Mouse (Mus musculus): ENCODE measurements at regions not wholly inside any gene's neighbourhood (a gene's known extent, or its start where the extent isn't known, plus 50 kb on each side); places are given as distances from the start of the nearest gene placed in this dataset.

- DNase-seq, result no peak
Measured at GRCm38 (mm10) chr8:35240884-35241283, 524.7 kb upstream of the Gm19410 start.

- DNase-seq, result no peak
Measured at GRCm38 (mm10) chr8:35243555-35243954, 522.0 kb upstream of the Gm19410 start.

GRCm38 (mm10) chr8:35249747-35250375 is 515.7 kb upstream of the Gm19410 start:
- no peak for DNase-seq

- no peak for DNase-seq
Measured at GRCm38 (mm10) chr8:35250641-35251040, 514.9 kb upstream of the Gm19410 start.

- DNase-seq, result no peak
Measured at GRCm38 (mm10) chr8:35253946-35254345, 511.6 kb upstream of the Gm19410 start.

GRCm38 (mm10) chr8:35255327-35255726 is 510.3 kb upstream of the Gm19410 start:
- no peak for DNase-seq

GRCm38 (mm10) chr8:35256958-35257357 is 508.6 kb upstream of the Gm19410 start:
- no peak for DNase-seq

- no peak for DNase-seq
Measured at GRCm38 (mm10) chr8:35268221-35268620, 497.4 kb upstream of the Gm19410 start.

- no peak for DNase-seq
Measured at GRCm38 (mm10) chr8:35268986-35269385, 496.6 kb upstream of the Gm19410 start.

- DNase-seq, result no peak
Measured at GRCm38 (mm10) chr8:35275972-35276371, 489.6 kb upstream of the Gm19410 start.

- DNase-seq, result no peak
Measured at GRCm38 (mm10) chr8:35276460-35276859, 489.1 kb upstream of the Gm19410 start.

- DNase-seq, result no peak
Measured at GRCm38 (mm10) chr8:35278946-35279345, 486.6 kb upstream of the Gm19410 start.

GRCm38 (mm10) chr8:35280741-35281140 is 484.8 kb upstream of the Gm19410 start:
- DNase-seq, result no peak

GRCm38 (mm10) chr8:35283366-35283765 is 482.2 kb upstream of the Gm19410 start:
- no peak for DNase-seq

GRCm38 (mm10) chr8:35289018-35289417 is 476.6 kb upstream of the Gm19410 start:
- DNase-seq, result no peak

GRCm38 (mm10) chr8:35289967-35290366 is 475.6 kb upstream of the Gm19410 start:
- no peak for DNase-seq

- no peak for DNase-seq
Measured at GRCm38 (mm10) chr8:35293437-35294126, 472.0 kb upstream of the Gm19410 start.

- DNase-seq, result no peak
Measured at GRCm38 (mm10) chr8:35296936-35297335, 468.7 kb upstream of the Gm19410 start.

GRCm38 (mm10) chr8:35299088-35299487 is 466.5 kb upstream of the Gm19410 start:
- no peak for DNase-seq

GRCm38 (mm10) chr8:35300359-35300758 is 465.2 kb upstream of the Gm19410 start:
- DNase-seq, result peak; percentile 6

- peak; percentile 16 for DNase-seq
Measured at GRCm38 (mm10) chr8:35300881-35301521, 464.6 kb upstream of the Gm19410 start.

- DNase-seq, result no peak
Measured at GRCm38 (mm10) chr8:35302856-35303255, 462.7 kb upstream of the Gm19410 start.

- no peak for DNase-seq
Measured at GRCm38 (mm10) chr8:35321270-35321865, 444.2 kb upstream of the Gm19410 start.

Data from adrenal gland, adult 2 months (tissue).